Mouse (Mus musculus) cerebellum, postnatal 25 days (tissue): Measurements from ENCODE around the gene Sorcs1.

ENCODE experiments used
- DNase-seq, 2 experiments: peaks; one replicate each; pipeline ENCODE4 v3.0.0; 2021; ENCODE audit warnings: mixed read lengths in 2 of 2

Sorcs1 gene

DNA sequence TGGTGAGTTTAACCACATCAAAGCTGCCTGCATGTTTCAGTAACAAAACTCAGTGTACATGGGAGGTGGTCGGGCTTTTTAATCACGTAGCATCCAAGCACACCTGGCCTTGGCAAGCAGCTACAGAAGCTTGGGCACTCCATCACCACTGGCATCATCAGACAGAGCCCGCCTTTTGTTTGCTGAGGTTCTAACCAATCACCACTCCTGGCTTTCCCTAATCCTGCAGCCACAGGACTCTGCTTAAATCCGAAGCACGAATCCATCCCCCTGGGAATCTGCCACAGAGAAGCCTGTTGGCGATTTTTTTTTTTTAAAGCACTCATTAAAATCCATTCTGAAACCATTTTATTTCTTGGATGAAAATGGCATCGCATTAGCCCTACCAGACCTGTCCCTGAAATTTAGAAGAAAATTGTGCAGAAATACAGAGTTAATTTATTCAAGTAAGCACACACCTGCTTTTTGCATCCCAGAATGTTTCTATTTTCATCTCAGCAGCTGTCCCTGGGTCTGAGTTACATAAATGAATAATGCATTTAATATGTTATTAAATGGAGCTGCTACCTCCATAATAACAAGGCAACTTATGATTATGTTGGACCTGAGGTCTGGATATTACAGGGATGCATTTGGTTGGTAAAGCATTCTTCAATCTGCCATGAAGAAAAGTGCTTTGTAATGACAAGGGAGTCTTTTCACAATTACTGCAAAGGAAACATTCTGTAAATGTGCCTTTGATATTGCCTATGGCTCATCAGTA is 463.8 kb downstream of the Sorcs1 start:
- DNase-seq = no peak

DNA sequence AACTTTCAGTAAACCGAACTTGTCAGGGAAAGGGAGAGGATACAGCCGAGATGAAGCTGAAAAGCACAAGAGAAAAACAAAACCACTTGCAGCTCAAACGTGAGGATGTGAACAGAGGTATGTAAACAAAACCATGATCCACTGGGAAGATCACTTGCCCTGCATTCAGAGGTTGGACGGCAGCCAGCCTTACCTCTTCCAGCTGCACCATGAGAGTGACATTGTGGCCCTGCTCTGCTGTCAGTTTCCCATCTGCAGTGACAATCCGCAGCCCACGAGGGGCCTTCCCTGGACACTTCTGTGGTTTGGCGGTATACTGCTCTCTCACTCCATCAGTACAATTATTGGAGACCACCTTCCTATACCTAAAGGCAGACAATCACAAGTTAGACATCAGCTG is 468.0 kb downstream of the Sorcs1 start:
- DNase-seq = peak in 1 of 2 experiments; percentile 6

DNA sequence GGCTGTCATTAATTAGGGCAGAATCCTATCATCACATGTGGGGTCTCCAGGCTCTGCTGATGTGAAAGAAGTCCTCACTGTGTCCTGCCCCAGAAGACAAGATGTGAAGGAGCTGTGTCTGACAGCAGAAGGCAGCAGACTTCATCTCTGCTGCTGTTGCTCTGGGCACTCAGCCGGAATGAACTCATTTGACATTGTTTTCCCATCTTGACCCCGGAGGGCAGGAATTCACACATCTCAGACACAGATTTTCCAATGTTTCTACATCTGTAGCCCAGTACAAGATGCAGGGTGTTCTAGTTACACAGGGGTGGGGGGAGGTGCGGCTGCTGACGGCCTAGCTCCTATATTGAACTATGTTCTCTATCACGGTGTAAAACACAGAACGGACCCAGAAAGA is 474.1 kb downstream of the Sorcs1 start:
- DNase-seq = no peak

DNA sequence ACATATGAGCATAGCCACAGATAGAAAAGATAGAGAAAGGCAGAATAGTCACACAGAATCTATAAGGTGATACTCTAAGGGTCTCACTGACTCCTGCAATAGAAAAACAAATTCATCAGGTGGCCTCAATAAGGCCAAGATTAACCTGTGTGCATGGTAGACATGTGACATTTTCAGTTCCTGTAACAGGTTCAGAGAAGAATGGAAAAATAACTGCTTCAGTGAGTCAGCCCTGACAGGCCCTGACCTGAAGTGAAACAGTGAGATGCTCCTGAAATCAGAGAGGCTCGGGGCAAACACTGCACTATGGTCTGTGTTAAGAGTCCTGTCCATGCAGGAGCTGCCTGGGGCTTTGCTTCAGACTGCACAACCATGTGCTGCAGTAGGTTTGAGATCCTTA is 481.9 kb downstream of the Sorcs1 start:
- no peak for DNase-seq

DNA sequence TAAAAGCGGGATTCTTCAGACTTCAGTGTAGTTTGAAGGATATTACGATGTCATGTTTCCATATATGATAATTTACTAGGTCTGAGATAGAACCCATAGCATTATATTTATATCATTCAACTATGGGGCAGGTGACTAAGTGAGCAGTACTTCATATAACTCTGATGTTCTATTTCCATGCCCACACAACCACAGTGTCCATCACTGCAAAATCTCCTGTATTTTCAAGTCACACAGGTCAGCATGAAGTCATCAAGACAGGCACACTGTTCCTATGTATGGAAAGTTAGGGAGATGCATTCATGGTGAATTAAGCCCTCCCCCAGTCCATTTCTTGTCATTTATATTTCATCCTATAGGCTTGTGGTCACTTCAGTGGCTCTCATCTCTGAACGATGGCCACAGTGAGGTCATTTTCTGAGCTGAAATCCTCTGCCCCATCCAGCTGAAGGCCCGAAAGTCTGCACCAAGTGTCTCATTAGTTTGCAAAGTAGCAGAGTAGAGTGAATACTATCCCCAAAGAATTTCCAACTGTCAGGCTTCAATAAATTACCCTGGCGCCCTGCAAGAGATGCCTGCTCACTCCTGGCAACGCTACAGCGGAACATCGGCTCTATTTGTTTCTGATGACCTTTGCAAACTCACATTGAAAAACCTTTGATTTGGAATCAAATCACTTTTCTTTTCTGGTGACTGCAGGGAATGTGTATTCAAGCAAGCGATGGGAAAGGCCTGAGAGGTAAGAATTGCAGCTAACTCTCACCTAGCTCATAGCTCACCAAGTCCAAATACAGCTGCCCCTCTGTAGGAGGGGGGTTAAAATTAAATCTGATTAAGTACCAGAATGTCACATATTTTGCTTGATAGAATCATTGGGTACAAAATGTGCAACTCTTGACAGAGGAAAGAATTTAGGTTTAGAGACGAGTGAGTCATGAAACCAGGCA is 492.4 kb downstream of the Sorcs1 start:
- no peak for DNase-seq

DNA sequence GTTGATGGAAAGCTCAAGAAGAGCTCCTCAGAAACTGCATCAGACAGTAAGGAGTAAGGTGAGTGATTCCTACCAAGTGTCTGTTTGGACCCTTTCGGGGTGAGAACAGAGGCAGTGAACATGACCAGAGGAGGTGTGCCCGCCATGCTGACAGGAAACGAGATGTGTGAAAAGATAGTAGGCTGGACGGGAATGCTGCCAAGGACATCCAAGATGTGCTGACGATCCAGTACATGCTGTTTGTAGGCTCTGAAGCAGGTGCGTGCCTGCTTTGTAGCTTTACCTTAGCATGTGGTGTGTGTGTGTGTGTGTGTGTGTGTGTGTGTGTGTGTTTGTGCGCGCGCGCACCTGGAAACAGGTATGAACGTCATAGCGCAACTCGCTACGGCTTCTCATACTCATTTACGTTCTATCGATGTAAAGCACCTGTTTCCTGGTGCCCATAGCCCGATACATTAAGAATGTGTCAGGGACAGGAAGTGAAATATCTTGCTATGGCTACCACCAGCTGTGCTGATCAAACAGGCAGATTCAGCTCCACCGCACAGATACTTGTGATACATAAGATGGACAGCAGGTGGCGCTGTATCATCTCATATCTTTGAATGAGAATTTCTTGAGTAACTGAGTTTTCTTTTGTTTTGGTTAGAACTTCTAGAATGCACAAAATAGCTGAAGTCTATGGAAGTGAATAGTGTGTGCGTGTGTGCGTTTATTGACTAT is 493.4 kb downstream of the Sorcs1 start:
- peak; percentile 27 to 64 for DNase-seq

DNA sequence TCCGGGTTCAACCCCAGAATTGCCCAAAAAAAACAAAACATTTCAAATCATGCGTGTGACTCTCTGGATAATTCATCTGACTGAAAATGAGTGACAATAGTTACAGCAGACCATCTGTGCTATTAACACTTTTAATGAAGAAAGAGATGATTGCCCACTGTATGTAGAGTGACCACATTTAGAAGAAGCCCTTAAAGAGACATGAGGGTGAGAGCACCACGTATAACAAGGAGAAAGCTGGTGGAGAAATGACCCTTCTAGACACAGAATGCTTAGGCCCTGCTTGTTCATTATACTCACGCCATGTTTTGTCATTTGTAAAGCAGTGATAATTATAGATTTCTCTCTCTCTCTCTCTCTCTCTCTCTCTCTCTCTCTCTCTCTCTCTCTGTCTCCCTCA is 499.6 kb downstream of the Sorcs1 start:
- DNase-seq = no peak

DNA sequence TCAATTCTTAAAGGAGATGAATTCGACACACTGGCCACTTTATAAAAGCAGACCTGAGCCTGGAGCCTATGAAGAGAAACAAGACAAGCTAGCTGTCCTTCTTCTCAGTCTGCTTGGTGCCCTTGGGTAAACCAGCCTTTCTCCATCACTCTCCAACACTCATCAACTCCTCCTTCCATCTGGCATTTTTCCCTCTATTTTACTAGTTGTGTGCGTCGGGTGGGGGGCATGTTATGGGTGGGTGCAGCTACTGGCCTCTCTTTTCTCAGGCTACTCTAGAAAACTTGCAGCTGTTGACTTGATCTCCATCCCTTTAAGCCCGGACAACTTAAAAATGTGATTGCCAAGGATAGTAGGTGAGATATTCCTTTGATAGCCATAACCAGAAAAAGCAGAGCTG is 500.3 kb downstream of the Sorcs1 start:
- DNase-seq = no peak

DNA sequence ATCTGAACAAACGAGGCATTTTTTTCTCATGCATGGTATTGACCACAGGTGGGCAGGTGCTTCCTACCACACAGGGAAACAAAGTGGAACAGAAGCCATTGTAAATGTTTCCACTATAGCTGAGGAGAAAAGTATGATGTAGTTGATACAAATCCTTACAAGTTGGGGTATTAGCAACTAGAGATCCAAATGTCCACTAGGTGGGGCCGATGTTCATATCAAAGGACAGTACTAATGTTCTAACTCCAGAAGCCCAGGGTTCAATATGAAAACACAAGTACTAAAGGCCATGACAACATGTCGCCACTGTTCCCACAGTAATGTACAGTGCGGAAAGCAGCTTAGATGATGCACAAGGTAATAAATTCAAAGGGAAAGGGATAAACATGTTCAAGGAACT is 506.6 kb downstream of the Sorcs1 start:
- DNase-seq = peak in 1 of 2 experiments; percentile 18

DNA sequence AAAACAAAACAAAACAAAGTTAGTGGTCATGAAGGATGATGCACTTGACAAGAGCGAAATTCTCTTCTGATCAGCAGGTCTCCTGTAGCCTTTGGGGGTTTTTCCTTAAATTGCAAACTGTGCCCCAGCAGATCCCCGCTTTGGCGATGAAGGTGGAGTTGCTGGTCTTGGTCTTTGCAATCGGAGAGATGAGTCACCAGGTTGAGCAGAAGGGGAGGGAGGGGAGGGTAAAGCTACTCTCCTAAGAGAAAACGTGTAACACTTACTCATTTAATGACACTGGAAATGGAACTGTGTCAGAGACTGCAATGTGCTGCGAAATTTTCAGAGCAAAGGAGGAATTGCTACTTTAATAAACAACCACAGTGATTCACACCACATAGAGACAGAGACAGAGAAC is 527.3 kb downstream of the Sorcs1 start:
- no peak for DNase-seq

DNA sequence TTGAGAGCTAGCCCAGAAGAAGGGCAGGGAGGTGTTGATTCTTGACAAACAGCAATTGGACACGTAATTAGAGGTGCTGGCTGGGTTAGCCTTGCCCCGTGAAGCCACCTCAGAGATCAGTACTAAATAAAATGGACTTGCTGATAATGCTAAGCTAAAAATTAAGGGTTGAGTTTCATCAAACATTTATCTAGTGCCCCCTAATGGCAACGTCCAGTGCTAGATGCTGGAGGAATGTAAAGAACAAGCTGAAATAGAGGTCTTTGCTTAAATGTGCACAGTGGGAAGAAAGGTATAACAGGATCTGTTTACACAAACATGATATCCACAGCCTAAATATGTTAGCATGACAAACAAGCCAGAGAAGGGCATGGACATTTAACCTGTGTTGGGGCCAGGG is 532.5 kb downstream of the Sorcs1 start:
- DNase-seq = no peak

DNA sequence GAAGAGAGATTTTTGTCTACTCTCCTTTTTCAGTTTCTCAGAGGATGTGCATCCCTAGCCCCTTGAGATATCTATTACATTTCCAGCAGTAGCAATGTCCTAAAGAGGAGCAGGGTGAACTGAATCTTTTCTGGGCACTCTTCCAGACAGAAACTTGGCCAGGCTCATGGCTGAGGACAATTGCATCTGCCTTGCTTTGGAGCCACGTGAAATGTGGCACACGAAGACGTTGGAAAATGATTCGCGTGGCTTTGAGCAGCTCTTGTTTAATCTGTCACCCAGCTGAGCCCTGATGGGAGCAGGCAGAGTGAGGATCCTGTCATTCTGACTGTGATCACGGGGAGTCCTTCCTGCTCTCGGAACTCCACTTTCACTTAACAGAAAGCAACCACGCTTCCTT is 536.6 kb downstream of the Sorcs1 start:
- peak; percentile 19 to 41 for DNase-seq

DNA sequence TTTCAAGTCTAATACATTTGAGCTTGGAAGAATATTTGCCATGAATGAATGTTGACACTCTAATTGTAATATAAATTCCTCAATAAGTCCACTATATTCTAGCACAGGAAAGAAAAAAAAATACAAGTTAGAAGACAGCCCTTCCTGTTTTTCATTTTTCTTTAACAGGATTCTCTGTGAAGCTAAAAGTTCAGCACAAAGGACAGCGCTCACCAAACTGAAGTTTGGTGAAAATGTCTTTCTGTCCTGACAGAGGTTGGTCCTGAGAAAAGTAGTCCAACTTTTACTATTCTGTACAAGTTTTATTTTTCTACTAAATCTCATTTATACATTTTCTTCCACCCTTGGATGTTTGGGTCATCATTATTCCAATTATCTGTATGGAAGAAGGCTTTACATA is 543.8 kb downstream of the Sorcs1 start:
- DNase-seq = no peak

DNA sequence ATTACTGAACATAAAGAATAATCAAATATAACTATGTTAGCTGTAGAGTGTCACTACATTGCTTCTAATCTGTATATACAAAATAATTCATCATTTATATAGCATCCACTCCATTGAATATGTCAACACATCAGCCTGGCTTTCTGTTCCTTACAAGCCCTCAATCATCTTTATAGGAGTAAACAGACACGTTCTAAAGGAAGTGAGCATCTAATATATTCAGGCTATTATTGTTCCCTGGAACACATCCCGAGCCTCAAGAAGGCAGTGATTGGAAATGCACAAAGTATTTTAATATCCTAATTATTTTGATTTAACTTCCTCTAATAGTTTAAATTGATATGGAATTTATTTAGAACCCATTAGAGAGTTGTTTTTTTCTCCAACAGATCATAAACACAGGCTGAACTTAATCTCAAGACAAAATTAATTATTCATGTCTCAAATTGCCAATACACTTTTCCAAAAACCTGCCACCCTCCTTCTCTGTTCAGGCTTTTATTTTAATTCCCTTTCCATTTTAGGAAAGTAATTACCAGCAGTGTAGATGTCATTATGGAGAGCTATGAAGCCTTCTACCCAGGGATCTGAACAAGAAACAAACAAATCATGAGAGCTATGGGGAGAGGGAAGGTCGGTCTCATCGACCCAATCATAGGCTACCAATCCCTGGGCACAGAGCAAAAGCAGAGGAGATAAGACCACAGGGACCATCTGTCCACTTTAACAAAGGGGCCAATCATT is 572.4 kb downstream of the Sorcs1 start:
- no peak for DNase-seq
